Mouse (Mus musculus) liver, embryonic 14.5 days (tissue): ENCODE results near the gene Fnbp4. TPM values are rescaled to one million over a fixed set of nuclear protein-coding genes. Genes with fewer than 3 reads are reported as not detected.

Experiments
- ATAC-seq: fragments of 200-750 bp; cut with Nextera tagmentation; 2 replicates; pipeline ENCODE4 v1.8.0; 2017; ENCODE audit warnings: moderate number of reproducible peaks, mild to moderate bottlenecking, moderate library complexity; ENCODE audit not compliant: insufficient read depth
- DNase-seq, 3 experiments: peaks; one replicate each; pipeline ENCODE4 v3.0.0-alpha.2; 2012 to 2013; ENCODE audit warnings: low read depth in 3 of 3, low spot score in 3 of 3
- H3K27ac ChIP-seq: fragments of 300-500 bp; sonication (generic); 2 replicates; pipeline ENCODE4 v1.5.1; 2014; ENCODE audit warnings: moderate library complexity, mild to moderate bottlenecking, control low read depth, inconsistent platforms
- H3K27me3 ChIP-seq: fragments of 300-500 bp; sonication (generic); 2 replicates; pipeline ENCODE4 v1.6.1; 2014; ENCODE audit warnings: mild to moderate bottlenecking, low read length, moderate library complexity; ENCODE audit not compliant: control insufficient read depth, insufficient read depth
- H3K36me3 ChIP-seq: fragments of 300-500 bp; sonication (generic); replicated peaks from 2 replicates; pipeline ENCODE4 v1.6.1; 2014; ENCODE audit warnings: low read depth; ENCODE audit not compliant: control insufficient read depth, insufficient read depth
- H3K4me1 ChIP-seq, 2 experiments: fragments of 200-500 bp in 1 of 2; fragments of 300-500 bp in 1 of 2; sonication (generic) in 1 of 2; replicated peaks; 2 replicates each; pipeline ENCODE4 v1.6.1; 2012 to 2014; ENCODE audit warnings: antibody characterized with exemption in 1 of 2, inconsistent platforms in 1 of 2, low read length in 1 of 2; ENCODE audit not compliant: control insufficient read depth in 2 of 2, insufficient read depth in 2 of 2
- H3K4me2 ChIP-seq: fragments of 300-500 bp; sonication (generic); 2 replicates; pipeline ENCODE4 v1.6.1; 2014; ENCODE audit warnings: low read depth, mild to moderate bottlenecking, control low read depth, moderate library complexity
- H3K4me3 ChIP-seq, 2 experiments: fragments of 200-500 bp in 1 of 2; fragments of 300-500 bp in 1 of 2; sonication (generic) in 1 of 2; 2 replicates each; pipeline ENCODE4 v1.5.1; 2012 to 2014; ENCODE audit warnings: low read depth in 2 of 2, low read length in 2 of 2, mild to moderate bottlenecking in 2 of 2, control low read depth in 1 of 2, inconsistent platforms in 1 of 2, moderate library complexity in 1 of 2; ENCODE audit not compliant: insufficient read depth in 1 of 2
- H3K9ac ChIP-seq: fragments of 300-500 bp; sonication (generic); replicated peaks from 2 replicates; pipeline ENCODE4 v1.6.1; 2014; ENCODE audit warnings: mild to moderate bottlenecking, control low read depth, moderate library complexity
- H3K9me3 ChIP-seq: fragments of 300-500 bp; sonication (generic); 2 replicates; pipeline ENCODE4 v1.6.1; 2016; ENCODE audit warnings: low read length, mixed read lengths; ENCODE audit not compliant: control insufficient read depth
- CTCF ChIP-seq: IDR thresholded peaks from 2 replicates; pipeline ENCODE4 v1.5.1; 2016; ENCODE audit warnings: antibody characterized with exemption, low read depth, control low read depth
- EP300 ChIP-seq: IDR thresholded peaks from 2 replicates; pipeline ENCODE4 v1.6.1; 2016; ENCODE audit warnings: antibody characterized with exemption, low read depth
- WGBS: fragments of 180-500 bp; shearing (Covaris S2); extraction: QIAGEN DNeasy Blood & Tissue Kit; methylation state at CpG from one replicate; pipeline ENCODE4 v1.1.7; 2014; ENCODE audit not compliant: insufficient replicate concordance; 5-methylcytosine and 5-hydroxymethylcytosine counted together
- polyA plus RNA-seq, 2 experiments: library from polyadenylated mRNA; depleted of rRNA in 1 of 2; stranded (reverse) in 1 of 2; unstranded in 1 of 2; fragments of >200 nt; fragmentation: Nextera tagmentation in 1 of 2; extraction: Ambion mirVana in 1 of 2; gene quantifications; 2 replicates each; pipeline versions ENCODE4 v1.2.1 to v1.2.3; 2012 to 2014

Fnbp4 gene
- polyA plus RNA-seq, 2 experiments, result 20.9 to 25.8 TPM

DNA sequence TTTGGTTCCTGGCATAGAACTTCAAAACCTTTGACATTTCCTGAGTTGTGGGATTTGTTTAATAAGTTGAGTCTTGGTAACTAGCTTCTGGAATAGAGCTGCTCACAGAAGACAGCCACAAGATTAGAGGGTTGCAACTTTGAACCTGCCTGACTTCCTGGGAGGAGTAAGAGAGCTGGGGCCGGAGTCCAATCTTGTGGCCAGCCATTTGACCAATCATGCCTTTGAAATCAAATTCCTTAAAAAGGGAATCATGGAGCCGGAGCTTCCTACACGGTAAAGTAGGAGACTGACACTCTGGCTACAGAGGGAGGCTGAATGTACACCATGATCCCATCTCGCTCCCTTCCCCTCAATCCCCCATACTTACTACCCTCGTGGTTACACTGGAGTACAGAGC, 5.2 kb upstream of the Fnbp4 start:
- Histone ChIP-seq H3K9me3 (no peaks in the 10 kb centered on the region), H3K27me3 (no peaks in the 10 kb centered on the region), H3K9ac (no peak overlapping the region), H3K4me2 (no peak overlapping the region), H3K4me1 (peaks cover 4 to 6% of the 10 kb centered on the region in 2 experiments; a peak in 3 of 4 replicates), H3K4me3 (no peak overlapping the region), H3K36me3 (peaks cover 26% of the 10 kb centered on the region), H3K27ac (no peak overlapping the region)
- TF ChIP-seq CTCF (no peak), EP300 (no peak)
- DNase-seq (no peak), ATAC-seq (no peak)
- WGBS, result 74% methylated on average over 5 of the region's 5 CpGs

DNA sequence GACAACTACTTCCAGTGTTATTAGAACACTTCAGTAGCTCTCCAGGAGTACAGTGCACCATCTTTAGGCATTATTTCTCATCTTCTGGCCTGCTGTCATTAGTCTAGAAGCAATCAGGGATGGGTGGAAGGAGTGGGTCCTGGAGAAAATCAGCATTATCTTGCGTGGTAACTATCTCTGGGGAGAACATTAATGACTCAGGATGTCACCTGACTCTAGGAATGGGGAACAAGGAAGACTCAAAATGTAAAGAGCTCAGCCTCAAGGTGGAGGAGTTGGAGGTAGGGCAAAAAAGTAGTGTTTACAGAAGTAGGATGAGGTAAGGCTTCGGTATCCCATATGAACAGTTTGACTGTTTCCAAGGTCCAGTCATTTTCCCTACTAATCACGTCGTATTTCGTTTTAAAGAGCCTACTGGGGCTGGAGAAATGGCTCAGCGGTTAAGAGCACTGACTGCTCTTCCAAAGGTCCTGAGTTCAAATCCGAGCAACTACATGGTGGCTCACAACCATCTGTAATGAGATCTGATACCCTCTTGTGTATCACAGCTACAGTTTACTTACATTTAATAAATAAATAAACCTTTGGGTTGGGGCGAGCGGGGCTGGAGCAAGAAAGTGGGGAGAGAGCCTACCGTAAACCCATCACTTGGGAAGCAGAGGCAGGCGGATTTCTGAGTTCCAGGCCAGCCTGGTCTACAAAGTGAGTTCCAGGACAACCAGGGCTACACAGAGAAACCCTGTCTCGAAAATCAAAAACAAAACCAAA, 701 bp upstream of the Fnbp4 start:
- DNase-seq (no peak), ATAC-seq (no peak)
- Histone ChIP-seq H3K4me2 (peak overlapping the region; percentile 78), H3K4me1 (peaks cover 11 to 14% of the 10 kb centered on the region in 2 experiments; a peak in 3 of 4 replicates), H3K27ac (peak overlapping the region; percentile 58), H3K36me3 (peaks cover 10% of the 10 kb centered on the region), H3K9me3 (no peaks in the 10 kb centered on the region), H3K27me3 (no peaks in the 10 kb centered on the region), H3K9ac (peak overlapping the region; percentile 67), H3K4me3 (peak overlapping the region; percentile 58 to 85)
- 40% methylated on average over 12 of the region's 12 CpGs for WGBS
- TF ChIP-seq CTCF (no peak), EP300 (no peak)

DNA sequence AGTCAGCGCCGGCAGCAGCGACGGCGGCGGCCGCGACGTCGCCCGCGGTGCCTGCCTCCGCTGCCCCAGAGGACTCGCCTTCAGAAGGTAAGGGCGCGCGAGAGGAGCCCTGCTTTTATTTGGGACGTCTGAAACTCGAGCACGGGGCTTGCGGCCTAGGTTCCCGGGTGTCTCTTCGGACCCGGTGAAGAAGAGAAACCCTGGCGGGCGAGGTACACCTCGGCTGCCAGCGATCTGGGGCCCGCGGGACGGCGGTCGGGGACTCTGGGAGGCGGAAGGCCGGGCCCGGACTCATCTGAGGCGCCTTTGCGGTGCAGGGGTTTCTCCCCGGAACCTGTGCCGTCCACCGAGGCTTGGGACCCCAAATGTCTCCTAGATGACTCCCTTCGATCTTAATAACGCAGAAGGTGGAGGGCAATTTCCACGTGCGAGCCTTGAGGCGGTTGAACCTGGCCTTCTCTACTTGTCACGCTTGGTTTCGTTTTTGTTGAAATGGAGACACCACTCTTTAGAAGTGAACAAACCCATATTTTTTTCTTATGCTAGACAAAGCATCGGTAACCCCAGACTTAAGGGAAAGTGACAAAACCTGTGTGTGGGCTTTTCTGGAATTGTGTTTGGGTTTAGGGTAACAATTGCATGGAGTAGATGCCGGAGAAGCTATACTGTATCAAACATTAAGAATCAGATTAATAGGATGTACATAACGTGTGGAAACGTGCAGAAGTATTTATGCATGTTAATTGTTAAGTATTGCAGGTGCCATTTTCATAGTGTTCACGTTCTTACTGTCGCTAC, 769 bp downstream of the Fnbp4 start:
- Histone ChIP-seq H3K4me1 (peaks cover 11 to 17% of the 10 kb centered on the region in 2 experiments; a peak in 3 of 4 replicates), H3K27ac (peak overlapping the region; percentile 84), H3K4me3 (peak overlapping the region; percentile 85 to 97), H3K36me3 (peaks cover 15% of the 10 kb centered on the region), H3K4me2 (peak overlapping the region; percentile 88), H3K9me3 (no peaks in the 10 kb centered on the region), H3K9ac (peak overlapping the region; percentile 94), H3K27me3 (no peaks in the 10 kb centered on the region)
- ATAC-seq (peak; percentile 51), DNase-seq (peak in 2 of 3 experiments; percentile 20 to 29)
- TF ChIP-seq CTCF, result no peak
- no peak for TF ChIP-seq EP300
- whole genome bisulfite sequencing, result under 1% methylated on average over 54 of the region's 54 CpGs

GRCm38 (mm10) chr2:90746538-90746865, 1.3 kb downstream of the Fnbp4 start:
- Histone ChIP-seq H3K4me2 (peak overlapping the region; percentile 88), H3K9me3 (no peaks in the 10 kb centered on the region), H3K36me3 (peaks cover 21% of the 10 kb centered on the region), H3K4me3 (peak overlapping the region; percentile 85 to 97), H3K9ac (peak overlapping the region; percentile 94), H3K27me3 (no peaks in the 10 kb centered on the region), H3K27ac (peak overlapping the region; percentile 84), H3K4me1 (peaks cover 11 to 17% of the 10 kb centered on the region in 2 experiments; a peak in 3 of 4 replicates)
- TF ChIP-seq CTCF (no peak), EP300 (no peak)
- DNase-seq (no peak), ATAC-seq (no peak)
- 7% methylated on average over 4 of the region's 4 CpGs for WGBS

DNA sequence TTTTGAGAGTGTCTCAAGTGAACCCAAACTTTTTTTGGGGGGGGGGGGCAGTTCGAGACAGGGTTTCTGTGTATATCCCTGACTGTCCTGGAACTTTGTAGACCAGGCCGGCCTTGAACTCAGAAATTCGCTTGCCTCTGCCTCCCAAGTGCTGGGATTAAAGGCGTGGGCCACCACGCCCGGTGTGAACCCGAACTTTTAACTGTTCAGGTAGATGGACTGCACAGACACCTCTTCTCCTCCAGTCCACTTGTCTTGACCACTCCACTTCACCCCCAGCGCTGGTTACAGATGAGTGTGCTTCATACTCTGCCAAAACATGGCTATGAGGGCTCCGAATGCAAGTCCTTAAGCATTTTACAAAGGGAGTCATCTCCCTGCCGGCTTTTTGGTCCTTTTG, 2.0 kb downstream of the Fnbp4 start:
- peak overlapping the region; percentile 94 for H3K9ac ChIP-seq

More for the DNA sequence above, 2.0 kb downstream of the Fnbp4 start:
- Histone ChIP-seq H3K4me1 (peaks cover 11 to 17% of the 10 kb centered on the region in 2 experiments; a peak in 3 of 4 replicates), H3K4me3 (peak overlapping the region; percentile 36 to 85; a peak in 3 of 4 replicates), H3K9me3 (no peaks in the 10 kb centered on the region), H3K27me3 (no peaks in the 10 kb centered on the region), H3K4me2 (peak overlapping the region; percentile 88), H3K36me3 (peaks cover 22% of the 10 kb centered on the region), H3K27ac (no peak overlapping the region)
- ATAC-seq, result no peak
- WGBS, result 78% methylated on average over 10 of the region's 10 CpGs
- no peak for TF ChIP-seq EP300
- no peak for TF ChIP-seq CTCF
- no peak for DNase-seq
